Mouse (Mus musculus) skeletal muscle tissue, adult 2 months (tissue): ENCODE results near the gene Uts2b.
A peak's percentile ranks its signal among the peaks of the same experiment; 100 is the strongest.
"Not testable (repeated sequence)": the region's sequence is repeated elsewhere in the genome, so short reads cannot be mapped to it uniquely, and the experiment has no call there.

Experiments
- DNase-seq: peaks from one replicate; pipeline ENCODE4 v3.0.0-alpha.2; 2012; ENCODE audit warnings: low read depth, low spot score

Gene Uts2b

DNA sequence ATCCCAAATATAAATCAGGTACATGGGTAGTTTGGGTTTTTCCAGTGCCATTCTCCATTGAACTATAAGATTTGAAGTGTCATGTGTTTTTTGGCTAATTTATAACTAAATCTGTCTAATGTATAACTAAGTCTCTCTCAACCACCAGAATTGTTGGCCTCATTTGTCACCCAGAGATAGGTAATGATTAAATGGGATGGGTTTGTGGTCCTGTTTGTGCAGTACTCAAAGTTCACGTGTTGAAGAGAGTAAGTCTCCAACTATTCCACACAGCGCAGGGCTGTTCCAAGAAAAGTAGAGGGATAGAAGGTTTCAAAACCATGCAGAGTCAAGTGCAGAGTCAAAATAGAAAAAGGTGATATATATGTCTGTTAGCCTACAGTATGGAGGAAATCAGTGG, 5.3 kb upstream of the Uts2b start:
- no peak for DNase-seq

DNA sequence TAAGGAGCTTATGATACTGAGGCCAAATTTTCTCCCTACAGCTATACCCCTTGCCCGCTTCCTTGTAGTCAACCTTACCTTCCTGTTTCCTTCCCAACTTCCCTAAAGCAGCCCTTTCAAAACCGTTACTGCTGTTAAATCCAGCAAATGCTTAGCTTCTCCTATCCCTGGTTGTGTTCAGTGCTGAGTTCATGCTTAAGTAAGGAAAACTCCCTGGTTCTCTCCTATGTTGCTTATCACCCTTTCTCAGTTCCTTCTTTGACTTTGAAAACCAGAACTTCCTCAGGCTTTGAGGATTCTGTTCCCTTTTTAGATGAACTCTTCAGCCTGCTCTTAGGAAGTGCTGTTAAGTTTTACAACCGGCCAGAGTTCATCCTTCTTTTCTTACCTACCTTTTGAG, 4.1 kb upstream of the Uts2b start:
- DNase-seq, result peak; percentile 36

DNA sequence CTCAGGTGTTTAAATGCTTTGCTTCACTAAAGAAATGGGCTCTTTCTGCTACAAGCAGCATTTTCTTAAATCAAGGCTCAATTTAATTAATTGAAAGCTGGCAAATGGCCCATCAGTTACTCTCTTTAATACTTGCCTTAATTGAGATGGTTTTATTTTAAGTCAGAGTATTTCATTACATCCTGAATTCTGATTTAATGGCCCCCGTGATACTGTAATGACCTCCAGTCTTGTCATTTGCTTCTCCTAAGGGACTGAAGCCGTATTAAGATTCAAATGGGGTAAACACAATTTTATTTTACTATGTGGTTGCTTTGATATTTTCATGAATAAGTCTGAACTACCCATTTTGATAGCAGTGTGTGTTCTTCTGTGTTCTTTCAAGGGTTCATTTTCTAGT, 661 bp upstream of the Uts2b start:
- DNase-seq, result no peak

DNA sequence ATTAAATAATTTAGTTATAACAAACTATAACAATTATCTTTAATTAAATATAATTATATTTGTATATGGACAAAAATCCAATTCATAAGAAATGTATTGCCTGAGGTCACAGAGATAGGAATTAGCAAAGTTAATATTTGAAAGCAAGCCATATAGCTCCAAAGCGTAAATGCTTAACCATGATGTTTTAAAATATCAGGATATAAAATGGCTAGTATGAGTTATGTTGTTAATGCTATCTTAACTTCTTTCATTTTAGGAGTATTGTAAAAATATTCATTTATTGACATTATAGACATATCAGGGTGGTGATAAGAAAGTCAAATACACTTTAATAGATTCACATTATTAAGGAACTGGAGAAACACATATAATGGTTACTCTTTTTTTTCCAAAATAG, 10.0 kb downstream of the Uts2b start:
- DNase-seq, result no peak

DNA sequence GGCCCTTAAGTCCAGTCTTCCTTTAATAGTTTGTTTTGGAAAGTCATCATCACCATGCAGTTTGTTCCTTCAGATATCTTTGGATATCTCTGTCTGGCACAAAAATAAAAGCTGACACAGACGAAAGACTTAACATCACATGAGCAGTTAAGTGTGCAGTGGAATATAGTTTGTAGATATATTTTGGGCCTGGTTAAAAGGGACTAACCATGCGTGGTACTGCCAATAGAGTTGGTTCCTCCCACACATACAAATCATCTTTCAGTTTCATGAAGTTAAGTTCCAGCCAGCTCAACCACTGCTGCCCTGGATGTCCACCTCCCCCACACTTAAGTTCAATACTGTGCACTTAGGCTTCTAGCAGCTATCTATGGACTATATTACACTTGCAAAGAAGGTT, 15.6 kb downstream of the Uts2b start:
- no peak for DNase-seq

DNA sequence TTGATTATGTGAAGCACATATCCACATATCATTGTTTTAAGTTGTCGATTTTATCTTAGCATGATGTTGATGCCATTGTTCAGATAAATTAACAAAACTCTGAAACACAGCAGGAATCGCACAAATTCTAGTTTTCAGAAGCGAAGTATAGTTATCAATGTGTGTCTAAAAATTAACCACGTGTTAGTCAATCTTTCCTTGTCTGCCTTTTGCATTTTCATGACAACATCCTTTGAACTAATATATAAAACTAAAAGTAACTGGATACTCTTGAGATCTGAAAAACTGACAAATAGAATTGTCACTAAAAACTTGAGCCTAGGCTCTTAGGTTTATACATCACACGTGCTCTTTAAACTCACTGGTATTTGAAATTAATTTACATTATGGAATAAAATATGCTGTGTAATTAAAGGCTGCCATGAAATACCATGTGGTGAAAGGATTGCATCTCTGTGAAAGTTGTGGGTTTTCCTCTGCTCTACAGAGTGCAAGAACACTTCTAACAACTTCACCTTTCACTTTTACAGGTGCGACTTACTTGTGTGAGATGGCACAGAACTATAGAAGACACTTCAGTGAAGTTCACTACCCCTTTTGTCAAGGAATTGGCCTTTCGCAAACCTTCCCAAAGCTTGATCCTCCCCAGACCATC, 20.0 kb downstream of the Uts2b start:
- DNase-seq, result no peak

DNA sequence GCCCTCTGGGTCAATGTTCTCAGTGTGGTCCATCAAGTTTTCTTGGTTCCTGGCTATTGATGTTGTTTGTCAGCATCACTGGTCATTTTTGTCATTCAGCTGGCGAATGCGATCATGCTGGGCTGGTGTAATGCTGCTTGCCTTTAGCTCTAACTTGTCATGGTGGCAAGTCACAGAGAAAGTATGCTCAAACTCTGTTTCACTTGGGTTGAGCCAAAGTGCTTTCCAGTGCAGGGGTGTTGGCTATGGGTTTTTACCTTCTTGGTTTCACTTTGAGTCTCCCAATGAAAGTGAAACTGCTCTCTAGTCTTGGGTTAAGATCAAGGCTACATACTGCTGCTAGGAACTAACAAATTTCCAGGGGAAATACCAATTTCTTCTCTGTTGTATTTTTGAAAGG, 20.8 kb downstream of the Uts2b start:
- no peak for DNase-seq

DNA sequence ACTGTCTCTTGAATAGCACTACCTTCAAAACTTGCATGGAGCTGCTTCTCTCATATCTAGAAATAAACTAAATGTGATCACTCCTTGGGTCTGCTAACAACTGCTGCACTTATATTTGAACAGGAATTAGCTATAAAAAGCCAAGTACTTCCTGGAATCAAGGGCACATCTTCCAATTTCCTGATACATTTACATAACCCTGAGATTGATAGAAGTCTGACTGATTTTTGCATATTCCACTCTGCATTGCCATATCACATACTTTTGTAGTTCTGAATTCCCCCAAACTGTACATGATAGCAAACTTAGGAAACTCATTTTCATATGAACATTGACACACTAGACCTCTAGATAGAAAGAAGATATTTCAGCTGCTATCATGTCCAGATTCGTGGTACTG, 21.7 kb downstream of the Uts2b start:
- no peak for DNase-seq

DNA sequence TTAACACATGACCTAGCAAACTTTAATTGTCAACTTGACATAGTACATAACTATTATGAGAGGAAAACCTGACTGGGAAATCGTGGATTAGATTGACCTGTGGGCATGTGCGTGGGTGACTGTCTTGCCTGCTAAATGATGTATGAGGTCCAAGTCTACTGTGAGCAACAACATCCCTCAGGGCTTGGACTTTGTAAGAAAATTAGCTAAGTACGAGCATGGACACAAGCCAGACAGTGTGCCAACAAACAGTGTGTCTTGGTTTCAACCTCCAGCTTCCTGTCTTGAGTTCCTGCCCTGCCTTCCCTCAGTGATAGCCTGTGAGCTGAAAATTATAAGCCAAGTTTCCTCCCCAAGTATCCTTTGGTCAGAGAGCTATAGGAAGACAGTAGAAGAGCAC, 22.5 kb downstream of the Uts2b start:
- no peak for DNase-seq

DNA sequence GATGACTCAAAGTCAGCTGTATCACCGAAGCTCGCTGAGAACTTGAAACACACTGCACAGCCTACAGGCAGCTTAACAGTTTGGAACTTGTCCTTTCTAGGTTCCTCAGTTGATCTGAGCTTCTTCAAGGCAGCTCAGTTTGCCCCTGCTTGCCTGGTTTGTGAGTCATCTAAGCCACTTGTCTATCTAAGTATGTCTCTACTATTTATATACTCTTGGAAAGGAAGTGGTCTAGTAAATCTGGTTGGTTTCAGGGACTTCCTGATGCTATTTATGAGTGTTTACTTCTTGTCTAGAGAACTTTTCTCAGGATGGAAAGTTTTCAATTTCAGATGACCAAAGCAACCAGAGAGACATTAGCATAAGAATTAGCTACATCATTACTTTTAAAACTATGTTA, 43.6 kb downstream of the Uts2b start:
- DNase-seq, result no peak

DNA sequence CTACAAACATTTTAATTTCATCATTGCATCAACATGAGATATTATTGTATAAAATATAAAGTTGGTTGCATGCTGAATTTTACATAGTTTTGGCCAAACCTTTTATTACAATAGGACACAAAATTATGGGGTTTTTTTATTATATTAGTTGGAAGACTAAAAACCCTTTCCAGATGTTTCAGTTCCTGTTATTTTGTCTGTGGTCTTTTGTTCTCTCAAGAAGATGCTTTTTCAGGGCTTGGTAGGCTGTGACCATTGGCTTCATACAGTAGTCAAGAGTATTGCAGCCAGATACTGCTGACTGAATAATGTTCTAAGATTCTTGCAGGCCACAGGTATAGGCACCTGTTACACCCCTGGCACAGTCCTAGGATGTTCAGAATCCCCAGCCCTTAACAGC, 48.0 kb downstream of the Uts2b start:
- no peak for DNase-seq

DNA sequence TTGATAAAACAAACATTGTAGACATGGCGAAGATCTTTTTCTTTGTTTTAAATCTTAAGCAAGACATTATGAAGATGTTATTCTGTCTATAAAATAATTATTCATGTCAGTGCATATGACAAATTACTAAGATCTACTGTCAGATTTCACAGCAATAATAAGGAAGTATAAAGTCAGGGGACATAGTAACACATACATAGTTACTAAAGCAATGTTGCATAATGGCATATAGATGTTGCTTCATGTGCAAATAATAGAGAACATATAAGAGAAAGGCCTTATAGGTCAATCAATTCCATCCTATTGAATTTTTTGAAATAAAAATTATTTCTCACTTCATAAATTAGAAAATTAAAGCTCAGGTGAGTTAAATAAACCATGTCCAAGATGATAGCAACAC, 50.9 kb downstream of the Uts2b start:
- DNase-seq, result no peak

DNA sequence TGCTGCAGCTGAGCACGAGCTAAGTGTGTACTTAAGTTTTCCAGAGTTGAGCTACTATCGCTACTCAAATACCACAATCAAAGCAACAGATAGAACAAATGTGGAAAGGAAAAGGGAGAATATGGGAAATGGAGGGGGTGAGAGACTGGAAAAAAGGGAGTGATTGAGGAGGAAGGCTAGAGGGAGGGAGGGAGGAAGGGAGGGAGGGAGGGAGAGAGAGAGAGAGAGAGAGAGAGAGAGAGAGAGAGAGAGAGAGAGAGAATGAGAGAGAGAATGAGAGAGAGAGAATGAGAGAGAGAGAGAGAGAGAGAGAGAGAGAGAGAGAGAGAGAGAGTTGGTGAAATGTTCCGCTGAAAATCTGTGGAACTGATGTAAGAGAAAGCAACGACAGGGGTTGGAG, 62.9 kb downstream of the Uts2b start, which contains the start of gene Ostn:
Ostn (plus strand) TSS at position 301 of the 400 bp plus-strand sequence.
- not testable (repeated sequence) for DNase-seq
